Mouse (Mus musculus): ENCODE measurements around the gene Wnt9b. TPM values are rescaled to one million over a fixed set of nuclear protein-coding genes. Genes with fewer than 3 reads are reported as not detected.

Gene Wnt9b
- total and polyA plus RNA-seq, 3 experiments, result 0.41 to 0.75 (median 0.70) TPM

DNA sequence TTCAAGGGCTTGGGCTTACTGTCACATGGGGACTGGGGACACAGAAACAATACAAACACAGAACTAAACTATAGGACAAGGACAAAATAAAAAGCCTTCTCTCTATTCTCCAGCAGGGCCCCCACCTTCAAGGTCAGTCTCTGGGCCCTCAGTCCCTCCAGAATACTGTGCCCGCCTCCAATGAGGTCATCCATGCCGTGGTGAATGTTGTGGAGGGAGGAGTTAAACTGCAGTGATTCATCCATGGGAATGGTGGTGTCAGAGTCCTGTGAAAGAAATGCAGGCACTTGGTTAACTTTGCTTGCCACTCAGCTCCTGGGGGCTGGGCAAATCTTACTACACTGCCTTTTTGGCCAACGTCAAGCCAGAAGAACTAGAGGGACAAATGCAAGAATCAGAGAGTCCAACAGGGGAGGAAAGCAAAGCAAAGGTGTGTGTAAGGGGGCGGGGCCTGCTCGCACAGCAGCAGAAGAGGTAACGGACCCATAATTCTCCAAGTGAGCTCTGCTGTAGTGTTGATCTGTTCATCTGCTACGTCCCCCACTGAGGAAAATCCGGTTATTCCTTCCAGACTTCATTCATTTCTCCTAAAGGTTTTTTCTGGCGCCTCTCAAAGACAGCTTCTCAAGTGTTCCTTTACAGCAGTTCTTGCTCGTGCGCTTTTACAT lies 65.8 kb downstream of the Wnt9b start:
- no peak overlapping the region for H3K27ac ChIP-seq

More for the DNA sequence above, 65.8 kb downstream of the Wnt9b start:
- Histone ChIP-seq H3K9ac (ENCODE audit: low read depth, low read length) (no peak overlapping the region), H3K79me2 (replicated peaks; ENCODE audit: control insufficient read depth, insufficient read depth, low read length) (no peaks in the 10 kb centered on the region), H3K4me1 (ENCODE audit: control insufficient read depth, insufficient read depth, low read length) (no peaks in the 10 kb centered on the region; the same call in 1 of the 2 replicates), H3K27me3 (ENCODE audit: control insufficient read depth, insufficient read depth, low read length) (no peaks in the 10 kb centered on the region), H3K4me3 (no peak overlapping the region), H3K36me3 (ENCODE audit: control insufficient read depth, insufficient read depth, low read length) (peaks cover 7% of the 10 kb centered on the region)
- TF ChIP-seq CTCF (IDR thresholded peaks at IDR 0.05), result no peak
- TF ChIP-seq POLR2A (IDR thresholded peaks at IDR 0.05; ENCODE audit: insufficient read depth, low read depth, low read length), result no peak
- no peak for TF ChIP-seq EP300 (IDR thresholded peaks at IDR 0.05; ENCODE audit: insufficient read depth, low read depth, low read length)
- DNase-seq, result no peak
- WGBS, result 79% methylated on average over 11 of the region's 11 CpGs
- intact Hi-C loops (cut with DNase I), result no loop called here

Other genes starting within 250 kb of the Wnt9b start
- not detected for gene Lrrc37a, start 245.2 kb downstream of the Wnt9b start, total RNA-seq (2021)
- not detected in 2 replicates for gene Lrrc37a, start 245.2 kb downstream of the Wnt9b start, polyA plus RNA-seq (2012; rRNA removed)
- not detected for gene Gm884, start 128.7 kb downstream of the Wnt9b start, total RNA-seq (2021)
- gene Gm884, start 128.7 kb downstream of the Wnt9b start, polyA plus RNA-seq (2012; rRNA removed), result under 0.01 TPM in 1 of 2 replicates, not detected in the other
- gene Lyzl6, start 110.9 kb downstream of the Wnt9b start, total RNA-seq (2021), result not detected
- gene Lyzl6, start 110.9 kb downstream of the Wnt9b start, polyA plus RNA-seq (2012; rRNA removed), result not detected in 2 replicates
- gene Rprml, start 100.3 kb downstream of the Wnt9b start, total RNA-seq (2021), result not detected
- not detected in 2 replicates for gene Rprml, start 100.3 kb downstream of the Wnt9b start, polyA plus RNA-seq (2012; rRNA removed)
- 10 to 100 TPM; 33.2 to 37.8 TPM for gene Gosr2, start 51.9 kb downstream of the Wnt9b start, total RNA-seq (2021)
- gene Gosr2, start 51.9 kb downstream of the Wnt9b start, polyA plus RNA-seq (2012; rRNA removed), result 49.7 and 69.7 TPM in 2 replicates
- gene Wnt3, start 24.3 kb upstream of the Wnt9b start, total RNA-seq (2021), result not detected
- not detected in 2 replicates for gene Wnt3, start 24.3 kb upstream of the Wnt9b start, polyA plus RNA-seq (2012; rRNA removed)
- gene Nsf, start 204.2 kb upstream of the Wnt9b start, total RNA-seq (2021), result 10 to 100 TPM; 26.9 to 28.7 TPM
- 14.0 and 16.5 TPM in 2 replicates for gene Nsf, start 204.2 kb upstream of the Wnt9b start, polyA plus RNA-seq (2012; rRNA removed)
- 10 to 100 TPM; 27.8 to 33.5 TPM for gene Arf2, start 216.9 kb upstream of the Wnt9b start, total RNA-seq (2021)
- 13.7 and 25.2 TPM in 2 replicates for gene Arf2, start 216.9 kb upstream of the Wnt9b start, polyA plus RNA-seq (2012; rRNA removed)